In genomic region chr2:149973583-149973982, GRCm38 (mm10) we compare ENCODE assay signal across 8 mouse cellular contexts.
DNase-seq lines count a peak whose midpoint lies in the region; ATAC-seq and TF ChIP-seq lines count a peak whose summit lies in the region.

No protein-coding gene starts in this region.

- no peak overlapping the region for H3K4me2 ChIP-seq in midbrain, embryonic 11.5 days
- H3K4me2 ChIP-seq in neural tube, embryonic 15.5 days = no peak overlapping the region

- no peak for ATAC-seq in midbrain, embryonic 11.5 days (ENCODE audit: low FRiP score)
- ATAC-seq in neural tube, embryonic 15.5 days (ENCODE audit: low FRiP score) = peak; percentile 45; the same call in 1 of the 2 replicates

- no peaks in the 10 kb centered on the region for H3K27me3 ChIP-seq in midbrain, embryonic 11.5 days (ENCODE audit: control insufficient read depth, insufficient read depth, low read length)
- no peaks in the 10 kb centered on the region for H3K27me3 ChIP-seq in midbrain, embryonic 10.5 days (ENCODE audit: low read depth, poor library complexity, severe bottlenecking)
- no peaks in the 10 kb centered on the region for H3K27me3 ChIP-seq in neural tube, embryonic 15.5 days (replicated peaks)
- H3K27me3 ChIP-seq in kidney, adult 2 months (replicated peaks; ENCODE audit: control insufficient read depth, insufficient read depth, low read length) = no peaks in the 10 kb centered on the region

- no peaks in the 10 kb centered on the region for H3K36me3 ChIP-seq in midbrain, embryonic 11.5 days (ENCODE audit: control insufficient read depth, insufficient read depth, low read length)
- H3K36me3 ChIP-seq in midbrain, embryonic 10.5 days = no peaks in the 10 kb centered on the region
- H3K36me3 ChIP-seq in neural tube, embryonic 15.5 days = no peaks in the 10 kb centered on the region
- no peaks in the 10 kb centered on the region for H3K36me3 ChIP-seq in kidney, adult 2 months (ENCODE audit: control insufficient read depth, insufficient read depth, low read length)

- peak; percentile 52 to 57 for DNase-seq in cerebellum, postnatal 10 days
- no peak for DNase-seq in cerebellum, adult 8-10 months
- peak; percentile 53 for DNase-seq in midbrain, embryonic 11.5 days (ENCODE audit: low spot score, missing footprints)
- DNase-seq in midbrain, embryonic 10.5 days (ENCODE audit: low spot score) = no peak
- DNase-seq in layer of hippocampus, adult 8-10 months (ENCODE audit: low spot score in 2 of 2) = peak; percentile 15 to 43
- DNase-seq in spleen, postnatal 10 days (ENCODE audit: low spot score in 2 of 2) = no peak
- no peak for DNase-seq in kidney, adult 2 months

- 82% methylated on average over 6 of the region's 6 CpGs for WGBS in midbrain, embryonic 11.5 days
- 88% methylated on average over 6 of the region's 6 CpGs for WGBS in midbrain, embryonic 10.5 days
- 45% methylated on average over 6 of the region's 6 CpGs for WGBS in neural tube, embryonic 15.5 days
- WGBS in kidney, adult 2 months = 46% methylated on average over 6 of the region's 6 CpGs

- H3K9me3 ChIP-seq in midbrain, embryonic 11.5 days (ENCODE audit: control insufficient read depth, low read length) = no peaks in the 10 kb centered on the region
- no peaks in the 10 kb centered on the region for H3K9me3 ChIP-seq in midbrain, embryonic 10.5 days (replicated peaks)
- H3K9me3 ChIP-seq in neural tube, embryonic 15.5 days (replicated peaks) = no peaks in the 10 kb centered on the region

- no peak for TF ChIP-seq POLR2A in kidney, adult 2 months (IDR thresholded peaks at IDR 0.05; ENCODE audit: low read depth, low read length)

- H3K4me1 ChIP-seq in midbrain, embryonic 11.5 days (ENCODE audit: control insufficient read depth, insufficient read depth, low read length) = no peaks in the 10 kb centered on the region
- H3K4me1 ChIP-seq in midbrain, embryonic 10.5 days = no peaks in the 10 kb centered on the region
- peaks cover 3% of the 10 kb centered on the region; the same call in 1 of the 2 replicates for H3K4me1 ChIP-seq in neural tube, embryonic 15.5 days
- no peaks in the 10 kb centered on the region for H3K4me1 ChIP-seq in kidney, adult 2 months (ENCODE audit: control insufficient read depth, insufficient read depth, low read length)

- no peak overlapping the region for H3K4me3 ChIP-seq in midbrain, embryonic 11.5 days (ENCODE audit: low read depth, low read length)
- H3K4me3 ChIP-seq in midbrain, embryonic 10.5 days = no peak overlapping the region
- H3K4me3 ChIP-seq in neural tube, embryonic 15.5 days (replicated peaks) = no peak overlapping the region
- H3K4me3 ChIP-seq in kidney, adult 2 months (ENCODE audit: insufficient read depth, low read depth, low read length) = no peak overlapping the region

- no peak overlapping the region for H3K27ac ChIP-seq in midbrain, embryonic 11.5 days (ENCODE audit: low read depth, low read length)
- no peak overlapping the region for H3K27ac ChIP-seq in midbrain, embryonic 10.5 days (replicated peaks)
- no peak overlapping the region for H3K27ac ChIP-seq in neural tube, embryonic 15.5 days (replicated peaks)
- H3K27ac ChIP-seq in kidney, adult 2 months (ENCODE audit: insufficient read depth, low read depth, low read length) = no peak overlapping the region

- no peak for TF ChIP-seq CTCF in kidney, adult 2 months (conservative IDR thresholded peaks at IDR 0.05; ENCODE audit: insufficient read depth, insufficient read length, low read depth, low read length)

- no peak overlapping the region for H3K9ac ChIP-seq in midbrain, embryonic 11.5 days (ENCODE audit: low read length)
- no peak overlapping the region for H3K9ac ChIP-seq in neural tube, embryonic 15.5 days (replicated peaks)

Comparison
In these comparisons a context has a peak if more than half of its experiments do, and no peak if none do; other contexts are left out.
1. DNase-seq: peak in cerebellum, postnatal 10 days (2 of 2), midbrain, embryonic 11.5 days (single experiment) and layer of hippocampus, adult 8-10 months (2 of 2); none in cerebellum, adult 8-10 months (single experiment), midbrain, embryonic 10.5 days (single experiment), spleen, postnatal 10 days (0 of 2) and kidney, adult 2 months (single experiment).